Mouse (Mus musculus) embryonic fibroblast, embryonic 13.5 days (primary cell): ENCODE data around the gene Myo1d. TPM values are rescaled to one million over a fixed set of nuclear protein-coding genes. Genes with fewer than 3 reads are reported as not detected.

ENCODE experiments used
- H3K27ac ChIP-seq: 2 replicates; pipeline ENCODE4 v1.5.1; 2012; ENCODE audit warnings: low read length, control low read depth, inconsistent platforms; ENCODE audit not compliant: insufficient read depth
- H3K4me1 ChIP-seq: 2 replicates; pipeline ENCODE4 v1.6.1; 2011; ENCODE audit warnings: low read length; ENCODE audit not compliant: control insufficient read depth, insufficient read depth
- H3K4me3 ChIP-seq: 2 replicates; pipeline ENCODE4 v1.5.1; 2011; ENCODE audit warnings: mild to moderate bottlenecking, control low read depth, low read length; ENCODE audit not compliant: insufficient read depth
- CTCF ChIP-seq: IDR thresholded peaks from 2 replicates; pipeline ENCODE4 v1.5.1; 2011; ENCODE audit warnings: mild to moderate bottlenecking, control low read depth, low read length, moderate library complexity, borderline replicate concordance; ENCODE audit not compliant: insufficient read depth
- POLR2A ChIP-seq: IDR thresholded peaks from 2 replicates; pipeline ENCODE4 v1.6.1; 2011; ENCODE audit warnings: low read depth, mild to moderate bottlenecking, control low read depth, low read length, moderate library complexity
- polyA plus RNA-seq: library from polyadenylated mRNA; stranded (reverse); fragments of >200 nt; gene quantifications from 2 replicates; pipeline ENCODE4 v1.2.4, GENCODE M21; 2011; ENCODE audit warnings: low read depth; ENCODE audit not compliant: missing spikeins, insufficient read length

Myo1d gene
- polyA plus RNA-seq, 1 experiment, result 29.5 TPM

GRCm38 (mm10) chr11:80499550-80499952, 280.3 kb downstream of the Myo1d start:
- Histone ChIP-seq H3K4me3 (no peak overlapping the region), H3K4me1 (peaks cover 14% of the 10 kb centered on the region), H3K27ac (peak overlapping the region; percentile 89)
- TF ChIP-seq CTCF (no peak), POLR2A (no peak)

- no peak for TF ChIP-seq POLR2A
- TF ChIP-seq CTCF, result no peak
- Histone ChIP-seq H3K4me1 (peaks cover 14% of the 10 kb centered on the region), H3K27ac (no peak overlapping the region; the same call in 1 of the 2 replicates), H3K4me3 (no peak overlapping the region)
Measured at GRCm38 (mm10) chr11:80498328-80499070, 281.3 kb downstream of the Myo1d start.

- H3K4me1 ChIP-seq, result peaks cover 14% of the 10 kb centered on the region
- TF ChIP-seq POLR2A (no peak), CTCF (no peak)
- H3K27ac ChIP-seq, result no peak overlapping the region
- no peak overlapping the region for H3K4me3 ChIP-seq
Measured at GRCm38 (mm10) chr11:80497225-80497919, 282.5 kb downstream of the Myo1d start.

- H3K27ac ChIP-seq, result no peak overlapping the region
- TF ChIP-seq POLR2A (no peak), CTCF (no peak)
- H3K4me1 ChIP-seq, result peaks cover 14% of the 10 kb centered on the region
- no peak overlapping the region for H3K4me3 ChIP-seq
Measured at GRCm38 (mm10) chr11:80496640-80497039, 283.2 kb downstream of the Myo1d start.

GRCm38 (mm10) chr11:80495972-80496371, 283.9 kb downstream of the Myo1d start:
- Histone ChIP-seq H3K4me3 (no peak overlapping the region), H3K4me1 (peaks cover 14% of the 10 kb centered on the region), H3K27ac (no peak overlapping the region)
- TF ChIP-seq POLR2A (no peak), CTCF (no peak)

- TF ChIP-seq POLR2A, result no peak
- no peak for TF ChIP-seq CTCF
- Histone ChIP-seq H3K27ac (no peak overlapping the region), H3K4me3 (no peak overlapping the region), H3K4me1 (peaks cover 14% of the 10 kb centered on the region)
Measured at GRCm38 (mm10) chr11:80494852-80495251, 285.0 kb downstream of the Myo1d start.

GRCm38 (mm10) chr11:80493186-80493585, 286.6 kb downstream of the Myo1d start:
- H3K4me3 ChIP-seq, result no peak overlapping the region
- TF ChIP-seq POLR2A (no peak), CTCF (no peak)

GRCm38 (mm10) chr11:80490831-80491230, 289.0 kb downstream of the Myo1d start:
- H3K27ac ChIP-seq, result no peak overlapping the region

More at GRCm38 (mm10) chr11:80493186-80493585, 286.6 kb downstream of the Myo1d start:
- peaks cover 19% of the 10 kb centered on the region for H3K4me1 ChIP-seq
- no peak overlapping the region for H3K27ac ChIP-seq

GRCm38 (mm10) chr11:80489882-80490196, 290.0 kb downstream of the Myo1d start:
- no peak for TF ChIP-seq CTCF
- no peak for TF ChIP-seq POLR2A
- H3K27ac ChIP-seq, result no peak overlapping the region

More at GRCm38 (mm10) chr11:80490831-80491230, 289.0 kb downstream of the Myo1d start:
- TF ChIP-seq CTCF (no peak), POLR2A (no peak)
- H3K4me1 ChIP-seq, result peaks cover 13% of the 10 kb centered on the region; the same call in 1 of the 2 replicates
- H3K4me3 ChIP-seq, result no peak overlapping the region

More at GRCm38 (mm10) chr11:80489882-80490196, 290.0 kb downstream of the Myo1d start:
- Histone ChIP-seq H3K4me1 (peaks cover 20% of the 10 kb centered on the region; the same call in 1 of the 2 replicates), H3K4me3 (no peak overlapping the region)
